Mouse (Mus musculus) ES-E14 (cell line): ENCODE measurements at regions not wholly inside any gene's neighbourhood (a gene's known extent, or its start where the extent isn't known, plus 50 kb on each side); places are given as distances from the start of the nearest gene placed in this dataset.

Experiments
- HCFC1 ChIP-seq: IDR thresholded peaks from 2 replicates; pipeline ENCODE4 v1.6.1; 2012; ENCODE audit warnings: low read length, inconsistent platforms, borderline replicate concordance; ENCODE audit not compliant: insufficient read depth
- ZC3H11A ChIP-seq: IDR thresholded peaks from 2 replicates; pipeline ENCODE4 v1.6.1; 2012; ENCODE audit warnings: low read depth, mild to moderate bottlenecking, inconsistent platforms, low read length, borderline replicate concordance

- no peak for TF ChIP-seq HCFC1
- TF ChIP-seq ZC3H11A, result no peak
These were observed 521.9 kb upstream of the BB014433 start for GRCm38 (mm10) chr8:15567742-15568141.
